Mouse (Mus musculus) hindbrain, embryonic 14.5 days (tissue): Measurements from ENCODE around the gene Csnk2a1. TPM values are rescaled to one million over a fixed set of nuclear protein-coding genes. Genes with fewer than 3 reads are reported as not detected.

ENCODE experiments used
- ATAC-seq: fragments of 200-750 bp; cut with Nextera tagmentation; 2 replicates; pipeline ENCODE4 v1.8.0; 2017; ENCODE audit warnings: moderate number of reproducible peaks, mild to moderate bottlenecking, moderate TSS enrichment, moderate library complexity; ENCODE audit not compliant: low FRiP score
- DNase-seq: peaks from one replicate; pipeline ENCODE4 v3.0.0-alpha.2; 2015; ENCODE audit warnings: low spot score
- H3K27ac ChIP-seq: fragments of 300-500 bp; sonication (generic); 2 replicates; pipeline ENCODE4 v1.5.1; 2014; ENCODE audit warnings: mild to moderate bottlenecking, moderate library complexity
- H3K27me3 ChIP-seq: fragments of 300-500 bp; sonication (generic); 2 replicates; pipeline ENCODE4 v1.6.1; 2014; ENCODE audit warnings: mild to moderate bottlenecking, low read length, mixed read lengths; ENCODE audit not compliant: control insufficient read depth, insufficient read depth
- H3K36me3 ChIP-seq: fragments of 300-500 bp; sonication (generic); replicated peaks from 2 replicates; pipeline ENCODE4 v1.6.1; 2014; ENCODE audit not compliant: control insufficient read depth, insufficient read depth
- H3K4me1 ChIP-seq: fragments of 300-500 bp; sonication (generic); replicated peaks from 2 replicates; pipeline ENCODE4 v1.6.1; 2014; ENCODE audit warnings: antibody characterized with exemption, low read length, mixed read lengths; ENCODE audit not compliant: control insufficient read depth, insufficient read depth
- H3K4me2 ChIP-seq: fragments of 300-500 bp; sonication (generic); replicated peaks from 2 replicates; pipeline ENCODE4 v1.6.1; 2014; ENCODE audit warnings: mild to moderate bottlenecking, moderate library complexity
- H3K4me3 ChIP-seq: fragments of 300-500 bp; sonication (generic); replicated peaks from 2 replicates; pipeline ENCODE4 v1.5.1; 2014; ENCODE audit warnings: mild to moderate bottlenecking, low read length
- H3K9ac ChIP-seq: fragments of 300-500 bp; sonication (generic); 2 replicates; pipeline ENCODE4 v1.6.1; 2014
- H3K9me3 ChIP-seq: fragments of 300-500 bp; sonication (generic); 2 replicates; pipeline ENCODE4 v1.6.1; 2016; ENCODE audit warnings: low read length; ENCODE audit not compliant: control insufficient read depth
- WGBS: fragments of 180-500 bp; shearing (Covaris S2); extraction: QIAGEN DNeasy Blood & Tissue Kit; methylation state at CpG from one replicate; pipeline ENCODE4 v1.1.7; 2014; 5-methylcytosine and 5-hydroxymethylcytosine counted together
- polyA plus RNA-seq: library from polyadenylated mRNA; unstranded; fragments of >200 nt; fragmentation: Nextera tagmentation; extraction: Ambion mirVana; gene quantifications from 2 replicates; pipeline ENCODE4 v1.2.1, GENCODE M21; 2014

The Csnk2a1 gene
- polyA plus RNA-seq, 1 experiment from 2014 or later = 150 TPM

DNA sequence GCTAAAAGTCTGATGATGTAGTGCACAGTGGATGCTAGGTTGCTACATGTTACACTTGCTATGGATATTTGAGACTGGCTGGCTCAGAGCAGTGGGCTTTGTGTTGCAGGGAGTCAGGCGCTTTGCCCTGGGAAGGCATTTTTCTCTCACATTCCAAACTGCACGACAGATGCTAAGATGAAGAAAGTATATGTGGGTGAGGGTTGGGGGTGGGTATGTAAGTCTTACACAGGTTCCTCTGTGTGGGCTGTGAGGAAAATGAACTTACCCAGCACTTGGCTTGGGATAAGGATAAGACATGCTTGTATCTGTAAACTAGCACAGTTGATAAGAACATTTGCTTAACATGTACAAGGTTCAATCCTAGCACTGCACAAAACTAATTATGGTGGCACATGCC is 76.2 kb downstream of the Csnk2a1 start:
- Histone ChIP-seq H3K27ac (no peak overlapping the region), H3K4me1 (no peaks in the 10 kb centered on the region), H3K4me3 (no peak overlapping the region), H3K9ac (no peak overlapping the region), H3K4me2 (no peak overlapping the region), H3K9me3 (no peaks in the 10 kb centered on the region), H3K27me3 (no peaks in the 10 kb centered on the region), H3K36me3 (peaks cover 63% of the 10 kb centered on the region)
- ATAC-seq (no peak), DNase-seq (no peak)
- WGBS = 91% methylated on average over 2 of the region's 2 CpGs

DNA sequence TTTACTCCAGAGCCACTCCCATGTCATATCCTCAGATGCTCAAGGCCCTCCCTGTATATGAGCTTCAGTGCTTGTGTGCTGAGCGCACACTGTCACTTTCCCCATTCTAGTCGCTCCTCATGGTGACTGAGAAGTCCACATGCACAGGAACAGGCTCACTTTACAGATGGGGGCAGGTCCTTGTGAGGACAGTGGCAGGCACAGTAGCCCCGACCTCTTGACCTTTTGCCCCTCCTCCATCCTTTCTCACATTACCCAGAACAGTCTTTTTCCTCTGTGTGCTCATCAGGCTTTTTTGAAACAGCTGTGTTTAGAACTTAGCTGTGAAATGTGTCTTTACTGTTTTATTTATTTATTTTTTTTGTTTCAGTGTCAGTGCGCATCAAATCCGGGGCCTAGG is 77.1 kb downstream of the Csnk2a1 start:
- no peak for ATAC-seq
- 66% methylated on average over 5 of the region's 5 CpGs for WGBS

DNA sequence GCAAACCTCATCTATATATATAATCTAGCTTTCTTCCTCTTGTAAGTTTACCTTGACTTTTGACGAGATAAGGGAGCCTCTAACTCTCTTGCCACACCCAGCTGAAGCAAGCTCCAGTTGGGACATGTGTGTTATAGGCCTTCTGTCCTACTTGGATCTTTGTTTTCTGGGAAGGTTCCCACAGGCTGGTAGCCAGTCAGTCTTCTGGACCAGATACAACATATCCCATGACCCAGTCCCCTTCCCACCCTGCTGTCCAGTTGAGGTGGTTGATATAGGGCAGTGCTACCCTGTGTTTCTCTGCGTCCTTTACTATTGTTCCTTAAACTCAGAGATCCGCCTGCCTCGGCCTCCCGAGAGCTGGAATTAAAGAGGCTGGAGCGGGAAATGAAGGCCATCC is 78.8 kb downstream of the Csnk2a1 start:
- no peaks in the 10 kb centered on the region for H3K27me3 ChIP-seq
- WGBS = 98% methylated on average over 6 of the region's 6 CpGs
- H3K9ac ChIP-seq = no peak overlapping the region
- no peak overlapping the region for H3K27ac ChIP-seq
- H3K4me3 ChIP-seq = no peak overlapping the region
- ATAC-seq (no peak), DNase-seq (no peak)
- H3K4me1 ChIP-seq = no peaks in the 10 kb centered on the region
- peaks cover 84% of the 10 kb centered on the region for H3K36me3 ChIP-seq
- no peak overlapping the region for H3K4me2 ChIP-seq
- H3K9me3 ChIP-seq = no peaks in the 10 kb centered on the region

More for the DNA sequence above, 77.1 kb downstream of the Csnk2a1 start:
- Histone ChIP-seq H3K4me3 (no peak overlapping the region), H3K4me1 (no peaks in the 10 kb centered on the region), H3K27me3 (no peaks in the 10 kb centered on the region), H3K27ac (no peak overlapping the region), H3K4me2 (no peak overlapping the region), H3K9me3 (no peaks in the 10 kb centered on the region), H3K9ac (no peak overlapping the region), H3K36me3 (peaks cover 72% of the 10 kb centered on the region)
- no peak for DNase-seq

DNA sequence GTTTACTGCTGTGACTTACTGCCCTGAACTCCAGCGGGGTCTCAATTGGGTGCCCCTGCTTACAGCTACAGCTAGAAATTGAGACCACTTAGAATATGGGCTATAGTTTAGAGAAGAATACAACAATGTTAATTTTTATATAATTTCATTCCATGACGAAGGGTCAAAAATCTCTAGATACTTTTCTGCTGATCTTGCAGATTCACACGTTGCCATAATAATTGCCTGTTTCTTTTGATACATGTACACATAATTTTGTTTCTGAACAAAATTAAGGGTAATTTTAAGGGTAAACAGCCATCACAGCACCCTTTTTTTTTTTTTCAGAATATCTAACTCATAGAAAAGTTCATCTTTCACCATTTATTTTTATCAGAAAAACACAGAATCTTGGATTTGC is 80.5 kb downstream of the Csnk2a1 start:
- H3K27ac ChIP-seq = no peak overlapping the region
- ATAC-seq (no peak), DNase-seq (no peak)
- no peaks in the 10 kb centered on the region for H3K9me3 ChIP-seq
- no peak overlapping the region for H3K9ac ChIP-seq
- no peak overlapping the region for H3K4me3 ChIP-seq
- peaks cover 99% of the 10 kb centered on the region for H3K36me3 ChIP-seq
- no peak overlapping the region for H3K4me2 ChIP-seq
- H3K4me1 ChIP-seq = no peaks in the 10 kb centered on the region
- H3K27me3 ChIP-seq = no peaks in the 10 kb centered on the region
- WGBS = 93% methylated on average over 3 of the region's 3 CpGs

DNA sequence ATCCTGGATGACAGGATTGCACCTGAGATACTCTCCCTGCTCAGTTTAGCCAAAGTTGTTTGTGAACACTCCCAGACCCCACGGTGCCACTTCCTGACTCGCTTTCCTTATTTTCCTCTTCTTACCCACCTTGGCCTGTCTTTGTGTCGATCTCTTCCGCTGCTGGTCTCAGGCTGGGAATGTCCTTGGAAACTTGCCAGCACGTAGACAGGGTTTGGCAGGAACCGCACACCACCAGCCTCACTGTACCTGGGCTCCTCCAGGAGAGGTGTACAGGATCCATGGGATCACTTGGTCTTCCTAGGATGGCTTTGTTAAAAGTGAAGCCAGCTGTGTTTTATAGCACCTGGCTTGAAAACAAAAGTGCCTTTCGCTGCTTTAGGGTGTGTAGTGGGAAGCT is 86.4 kb downstream of the Csnk2a1 start:
- ATAC-seq = no peak
- 78% methylated on average over 7 of the region's 7 CpGs for WGBS
- Histone ChIP-seq H3K27ac (no peak overlapping the region), H3K9me3 (no peaks in the 10 kb centered on the region), H3K9ac (no peak overlapping the region), H3K27me3 (no peaks in the 10 kb centered on the region), H3K4me2 (no peak overlapping the region), H3K36me3 (peaks cover 99% of the 10 kb centered on the region), H3K4me3 (no peak overlapping the region), H3K4me1 (no peaks in the 10 kb centered on the region)
- DNase-seq = no peak

DNA sequence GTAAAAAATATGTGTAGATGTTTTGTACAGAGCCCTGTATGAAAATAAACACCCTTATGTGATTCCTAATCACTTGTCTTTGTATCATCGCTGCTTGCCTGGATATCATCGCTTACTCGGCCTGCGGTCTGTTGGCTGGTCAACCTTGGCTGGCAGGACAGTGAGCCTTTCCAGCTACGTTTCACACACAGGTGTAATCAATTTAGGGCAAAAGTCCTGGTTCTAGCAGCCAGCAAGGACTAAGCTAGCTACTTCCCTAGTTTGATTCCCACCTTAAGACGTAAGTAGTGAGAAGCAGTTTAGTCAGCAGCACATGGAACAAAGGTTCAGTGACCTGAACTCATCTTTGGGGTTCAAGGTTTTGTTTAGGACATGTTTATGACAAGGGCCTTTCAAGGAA is 87.3 kb downstream of the Csnk2a1 start:
- Histone ChIP-seq H3K4me2 (no peak overlapping the region), H3K27me3 (no peaks in the 10 kb centered on the region), H3K27ac (no peak overlapping the region), H3K4me1 (no peaks in the 10 kb centered on the region), H3K36me3 (peaks cover 99% of the 10 kb centered on the region), H3K4me3 (no peak overlapping the region), H3K9ac (no peak overlapping the region), H3K9me3 (no peaks in the 10 kb centered on the region)
- 95% methylated on average over 6 of the region's 6 CpGs for WGBS
- ATAC-seq (no peak), DNase-seq (no peak)

DNA sequence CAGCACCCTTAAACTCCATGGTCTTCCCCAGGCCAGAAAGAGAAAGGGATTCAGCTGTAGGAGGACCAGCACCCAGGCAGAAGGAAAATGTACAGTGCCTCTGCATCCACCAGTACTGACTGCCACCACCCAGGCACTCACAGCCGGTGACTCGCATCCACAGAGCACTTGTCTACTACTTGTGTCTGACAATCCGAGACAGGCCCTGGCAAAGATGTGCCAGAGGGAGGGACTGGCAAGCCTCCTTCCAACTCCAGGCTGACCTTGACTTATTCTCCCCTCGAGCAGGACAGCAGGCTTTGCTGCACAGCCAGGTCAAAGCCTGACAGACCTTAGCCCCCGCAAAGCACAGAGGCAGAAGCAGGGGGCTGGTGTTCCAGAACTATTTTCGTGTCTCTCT is 90.4 kb downstream of the Csnk2a1 start:
- H3K27ac ChIP-seq = no peak overlapping the region
- H3K4me1 ChIP-seq = no peaks in the 10 kb centered on the region
- H3K9ac ChIP-seq = no peak overlapping the region
- no peak overlapping the region for H3K4me2 ChIP-seq
- no peaks in the 10 kb centered on the region for H3K9me3 ChIP-seq
- DNase-seq = no peak
- H3K27me3 ChIP-seq = no peaks in the 10 kb centered on the region
- no peak for ATAC-seq
- 93% methylated on average over 6 of the region's 6 CpGs for WGBS
- peaks cover 99% of the 10 kb centered on the region for H3K36me3 ChIP-seq
- no peak overlapping the region for H3K4me3 ChIP-seq

DNA sequence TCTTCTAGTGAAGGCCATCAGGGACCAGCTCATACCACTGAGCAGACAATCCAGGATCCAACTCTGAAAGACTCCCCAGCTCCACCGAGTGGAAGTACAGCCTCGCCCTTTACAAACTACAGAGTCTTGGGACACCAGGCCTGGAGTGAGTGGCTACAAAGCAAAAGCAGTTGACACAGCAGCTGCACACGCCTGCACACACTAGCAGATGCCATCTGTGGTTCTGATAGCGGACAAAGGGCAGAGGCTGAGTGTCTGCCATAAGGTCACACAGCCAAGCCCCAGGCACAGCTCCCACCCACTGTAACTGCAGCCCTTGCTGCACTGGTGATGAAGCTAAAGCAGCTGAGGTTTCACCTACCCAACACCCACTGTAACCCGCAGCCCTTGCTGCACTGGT is 94.9 kb downstream of the Csnk2a1 start:
- H3K9ac ChIP-seq = no peak overlapping the region
- no peak for DNase-seq
- 90% methylated on average over 5 of the region's 5 CpGs for WGBS
- no peak overlapping the region for H3K27ac ChIP-seq
- no peak for ATAC-seq
- H3K4me1 ChIP-seq = no peaks in the 10 kb centered on the region
- no peaks in the 10 kb centered on the region for H3K9me3 ChIP-seq
- peaks cover 98% of the 10 kb centered on the region for H3K36me3 ChIP-seq
- no peaks in the 10 kb centered on the region for H3K27me3 ChIP-seq
- no peak overlapping the region for H3K4me2 ChIP-seq
- H3K4me3 ChIP-seq = no peak overlapping the region

DNA sequence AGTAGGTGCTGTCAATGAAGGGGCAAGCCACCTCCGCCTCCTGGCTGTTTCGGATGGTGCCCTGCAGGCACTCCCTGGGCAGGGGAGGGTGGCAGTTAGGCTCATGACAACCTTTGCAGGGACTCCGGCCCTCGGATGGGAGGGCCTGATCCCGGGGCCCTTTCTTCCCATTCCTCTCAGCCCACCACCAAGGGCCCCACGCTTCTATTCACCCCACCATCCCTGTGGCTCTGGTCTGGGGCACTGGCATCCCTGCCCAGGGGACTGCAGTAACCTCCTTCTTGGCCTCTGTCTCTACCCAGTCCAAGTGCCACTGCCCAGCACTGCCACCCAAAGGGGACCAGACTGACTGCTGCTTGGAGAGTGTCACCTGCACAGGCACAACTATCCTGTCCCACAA is 95.6 kb downstream of the Csnk2a1 start:
- H3K36me3 ChIP-seq = peaks cover 98% of the 10 kb centered on the region
- H3K4me1 ChIP-seq = no peaks in the 10 kb centered on the region
- no peak overlapping the region for H3K9ac ChIP-seq
- DNase-seq = no peak
- no peak overlapping the region for H3K27ac ChIP-seq
- H3K4me3 ChIP-seq = no peak overlapping the region
- H3K4me2 ChIP-seq = no peak overlapping the region
- H3K27me3 ChIP-seq = no peaks in the 10 kb centered on the region
- H3K9me3 ChIP-seq = no peaks in the 10 kb centered on the region
- no peak for ATAC-seq
- WGBS = 95% methylated on average over 6 of the region's 6 CpGs

DNA sequence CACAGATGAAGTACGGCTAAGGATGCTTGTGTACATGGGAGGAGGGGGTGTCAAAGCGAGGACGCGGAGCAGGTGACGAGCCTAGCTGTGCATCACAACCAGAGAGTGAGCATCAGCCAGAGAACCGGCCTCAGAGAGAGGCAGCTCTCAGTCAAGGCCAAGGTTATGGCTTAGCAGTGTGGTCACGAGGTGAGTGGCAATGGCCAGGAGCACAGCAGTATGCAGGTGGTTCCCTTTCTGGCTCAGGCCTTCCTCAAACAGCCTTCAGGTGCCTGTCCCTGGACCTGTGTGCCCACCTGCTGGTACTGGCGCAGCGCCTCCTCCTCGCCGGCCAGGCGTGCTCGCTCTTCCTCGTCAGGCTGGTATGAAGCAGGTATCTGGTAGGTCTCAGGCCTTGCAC is 97.3 kb downstream of the Csnk2a1 start:
- 97% methylated on average over 14 of the region's 14 CpGs for WGBS
- no peak for ATAC-seq
- peaks cover 96% of the 10 kb centered on the region for H3K36me3 ChIP-seq

More for the DNA sequence above, 97.3 kb downstream of the Csnk2a1 start:
- Histone ChIP-seq H3K27me3 (no peaks in the 10 kb centered on the region), H3K27ac (no peak overlapping the region), H3K9me3 (no peaks in the 10 kb centered on the region), H3K4me1 (no peaks in the 10 kb centered on the region), H3K4me2 (no peak overlapping the region), H3K9ac (no peak overlapping the region), H3K4me3 (no peak overlapping the region)
- no peak for DNase-seq
